Mouse (Mus musculus) kidney, adult 2 months (tissue): ENCODE results near the gene Zfp710.

Experiments
- CTCF ChIP-seq: fragments of 200-500 bp; conservative IDR thresholded peaks from 2 replicates; pipeline ENCODE4 v1.5.1; 2011; ENCODE audit warnings: low read depth, mild to moderate bottlenecking, control low read depth, low read length, moderate library complexity, mixed read lengths; ENCODE audit not compliant: insufficient read depth, insufficient read length
- POLR2A ChIP-seq: fragments of 200-500 bp; IDR thresholded peaks from one replicate; pipeline ENCODE4 v1.6.1; 2011; ENCODE audit warnings: low read depth, low read length, control low read depth

DNA sequence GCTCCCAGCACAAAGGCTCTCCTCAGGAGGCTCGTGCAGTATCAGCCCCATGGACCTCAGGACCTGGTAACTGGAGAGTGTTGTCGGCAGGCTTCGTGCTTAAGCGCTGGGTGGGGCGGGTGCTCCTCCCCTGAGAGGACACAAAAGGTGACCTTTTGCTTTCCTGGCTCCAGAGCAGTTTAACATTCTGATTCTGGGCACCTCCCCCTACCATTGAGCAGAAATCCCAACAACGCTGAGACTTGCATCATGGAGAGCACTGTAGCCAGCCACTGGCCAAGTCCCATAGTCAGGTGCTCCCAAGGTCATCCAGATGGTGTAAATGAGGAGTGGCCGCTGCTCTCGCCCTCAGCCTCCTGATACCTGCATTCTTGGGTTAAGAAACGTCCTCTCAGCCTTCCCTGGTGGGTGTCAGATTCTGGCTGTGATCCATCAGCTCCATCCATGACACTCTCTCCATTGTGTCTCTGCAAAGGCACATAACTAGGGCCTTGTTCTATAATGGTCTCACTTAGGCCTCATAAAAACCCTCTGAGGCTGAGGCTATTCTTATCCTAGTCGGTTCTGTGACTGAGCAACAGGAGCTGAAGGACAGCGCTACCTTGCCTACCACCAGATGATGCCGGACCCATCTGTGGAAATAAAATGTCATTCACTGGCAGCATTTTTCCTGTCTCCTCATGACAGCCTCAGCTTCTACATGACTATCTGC, 105.9 kb downstream of the Zfp710 start:
- no peak for TF ChIP-seq POLR2A
- TF ChIP-seq CTCF = no peak
